Mouse (Mus musculus) bone marrow macrophage, adult 2 months (primary cell): ENCODE measurements around the gene Npy5r. TPM values are rescaled to one million over a fixed set of nuclear protein-coding genes. Genes with fewer than 3 reads are reported as not detected.

Experiments used
- H3K27ac ChIP-seq: 2 replicates; pipeline ENCODE4 v1.5.1; 2012; ENCODE audit warnings: low read depth, low read length; ENCODE audit not compliant: insufficient read depth
- H3K4me1 ChIP-seq: 2 replicates; pipeline ENCODE4 v1.6.1; 2012; ENCODE audit warnings: low read length; ENCODE audit not compliant: control insufficient read depth, insufficient read depth
- H3K4me3 ChIP-seq: 2 replicates; pipeline ENCODE4 v1.5.1; 2012; ENCODE audit warnings: mild to moderate bottlenecking, low read length, moderate library complexity; ENCODE audit not compliant: insufficient read depth
- CTCF ChIP-seq: IDR thresholded peaks from 2 replicates; pipeline ENCODE4 v1.5.1; 2012; ENCODE audit warnings: low read depth, mild to moderate bottlenecking, low read length, moderate library complexity
- POLR2A ChIP-seq: IDR thresholded peaks from 2 replicates; pipeline ENCODE4 v1.6.1; 2012; ENCODE audit warnings: mild to moderate bottlenecking, low read depth, low read length, borderline replicate concordance
- polyA plus RNA-seq: library from polyadenylated mRNA; stranded (reverse); fragments of >200 nt; gene quantifications from 2 replicates; pipeline ENCODE4 v1.2.4, GENCODE M21; 2012; ENCODE audit not compliant: missing spikeins, insufficient read depth, insufficient read length

Gene Npy5r
- not detected in 2 replicates for polyA plus RNA-seq

DNA sequence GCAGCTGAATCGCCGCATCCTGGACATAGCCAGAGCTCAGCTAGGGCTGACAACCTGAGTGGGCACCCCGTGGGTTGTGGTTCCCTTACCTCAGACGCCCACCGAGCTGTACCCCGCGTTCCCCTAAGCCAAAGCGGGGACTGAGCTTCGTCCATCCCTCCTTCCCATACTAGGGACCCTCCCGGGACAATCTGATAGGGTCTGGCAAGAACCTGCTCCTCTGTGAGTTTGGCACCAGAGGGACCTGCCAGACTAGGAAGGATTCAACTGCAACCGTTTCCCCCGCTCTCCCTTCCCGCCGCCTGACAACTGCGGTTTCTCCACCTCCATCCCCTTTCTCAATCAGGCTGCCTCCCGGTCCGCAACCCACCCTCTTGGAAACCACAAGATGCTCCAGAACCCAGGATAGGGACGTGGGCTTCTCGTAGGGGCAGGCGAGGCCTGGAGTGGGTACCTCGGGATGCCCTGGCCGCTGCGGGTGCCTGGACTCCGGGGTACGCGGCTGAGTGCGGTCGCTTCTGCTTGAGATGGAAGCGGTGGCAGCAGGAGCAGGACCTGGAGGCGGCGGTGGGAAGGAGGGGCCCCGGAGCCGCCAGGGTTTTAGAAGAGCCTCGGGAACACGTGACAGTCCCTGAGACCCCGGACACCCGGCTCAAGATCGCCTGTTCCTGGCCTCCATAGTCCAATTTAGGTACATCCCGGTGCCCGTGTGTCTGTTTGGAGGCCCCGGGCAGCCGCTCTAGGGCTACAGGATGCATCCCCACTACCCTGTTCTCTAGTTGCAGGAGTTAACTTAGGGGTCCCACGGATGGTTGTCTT, at the start of gene Npy5r:
Gene Npy5r (minus strand): TSS at position 618 of the 819 bp plus-strand sequence.
- TF ChIP-seq POLR2A (no peak), CTCF (no peak)
- Histone ChIP-seq H3K4me3 (no peak within 1 kb of the TSS), H3K4me1 (no peaks in the 10 kb centered on the region), H3K27ac (no peak within 1 kb of the TSS)

DNA sequence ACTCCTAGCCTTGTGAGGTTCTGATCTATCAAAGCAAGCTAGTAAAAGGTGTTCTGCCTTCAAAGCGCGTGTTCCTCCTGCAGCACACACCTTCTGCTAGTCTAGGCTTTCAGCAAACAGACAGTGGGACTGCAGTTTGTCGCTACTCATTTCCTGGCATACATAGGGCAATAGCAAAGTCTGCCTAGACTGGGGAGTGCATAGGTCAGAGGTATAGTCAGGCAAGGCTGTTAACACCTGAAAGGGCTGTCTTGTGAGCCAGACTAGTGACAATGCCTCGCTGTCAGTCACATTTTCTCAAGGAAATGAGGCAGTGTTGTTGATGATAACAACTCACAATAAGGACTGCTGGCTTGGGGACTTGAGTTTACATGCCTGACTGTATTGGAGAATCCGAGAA, 44.0 kb upstream of the Npy5r start:
- no peaks in the 10 kb centered on the region for H3K4me1 ChIP-seq
- TF ChIP-seq CTCF: no peak
- no peak for TF ChIP-seq POLR2A
- H3K27ac ChIP-seq: no peak overlapping the region
- no peak overlapping the region for H3K4me3 ChIP-seq

DNA sequence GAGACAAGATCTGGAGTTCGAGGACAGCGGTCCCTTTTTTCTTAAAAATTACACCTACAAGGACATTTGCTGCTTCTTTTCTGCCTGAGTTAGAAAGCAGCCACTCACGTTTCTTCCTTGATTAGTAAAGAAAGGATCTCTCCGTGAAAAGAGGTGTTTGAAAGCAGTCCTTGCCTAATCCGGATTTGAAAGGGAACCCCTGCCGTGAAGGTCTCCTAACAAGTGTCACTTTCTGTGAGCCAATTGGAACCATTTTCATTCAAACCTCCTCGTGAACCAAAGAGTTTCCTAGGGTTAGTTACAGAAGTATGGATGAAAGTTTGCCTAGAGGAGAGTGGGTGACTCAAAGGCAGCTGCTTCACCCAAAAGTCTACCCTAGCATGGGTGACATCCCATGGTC, 41.5 kb upstream of the Npy5r start:
- no peak for TF ChIP-seq CTCF
- no peak for TF ChIP-seq POLR2A
- no peak overlapping the region for H3K27ac ChIP-seq
- H3K4me1 ChIP-seq: no peaks in the 10 kb centered on the region
- H3K4me3 ChIP-seq: no peak overlapping the region

DNA sequence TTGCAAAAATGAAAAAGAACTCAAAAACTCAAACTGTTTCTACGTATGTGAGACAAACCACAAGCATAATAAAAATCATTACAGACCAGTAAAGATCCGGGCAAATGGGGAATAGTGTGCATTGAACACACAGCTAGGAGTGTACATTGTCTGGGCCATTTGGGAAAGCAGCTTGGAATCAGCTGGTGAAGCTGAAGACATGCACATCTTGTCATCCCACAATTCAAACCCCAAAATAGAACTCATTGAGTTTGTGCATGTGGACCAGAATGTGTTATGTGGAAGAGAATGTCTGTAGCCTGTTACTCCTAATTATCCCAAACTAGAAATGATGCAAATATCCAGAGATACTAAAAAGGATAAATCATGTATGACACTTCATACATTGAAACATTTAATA, 34.9 kb upstream of the Npy5r start:
- H3K4me1 ChIP-seq: no peaks in the 10 kb centered on the region
- H3K4me3 ChIP-seq: no peak overlapping the region
- no peak overlapping the region for H3K27ac ChIP-seq
- TF ChIP-seq POLR2A (no peak), CTCF (no peak)

DNA sequence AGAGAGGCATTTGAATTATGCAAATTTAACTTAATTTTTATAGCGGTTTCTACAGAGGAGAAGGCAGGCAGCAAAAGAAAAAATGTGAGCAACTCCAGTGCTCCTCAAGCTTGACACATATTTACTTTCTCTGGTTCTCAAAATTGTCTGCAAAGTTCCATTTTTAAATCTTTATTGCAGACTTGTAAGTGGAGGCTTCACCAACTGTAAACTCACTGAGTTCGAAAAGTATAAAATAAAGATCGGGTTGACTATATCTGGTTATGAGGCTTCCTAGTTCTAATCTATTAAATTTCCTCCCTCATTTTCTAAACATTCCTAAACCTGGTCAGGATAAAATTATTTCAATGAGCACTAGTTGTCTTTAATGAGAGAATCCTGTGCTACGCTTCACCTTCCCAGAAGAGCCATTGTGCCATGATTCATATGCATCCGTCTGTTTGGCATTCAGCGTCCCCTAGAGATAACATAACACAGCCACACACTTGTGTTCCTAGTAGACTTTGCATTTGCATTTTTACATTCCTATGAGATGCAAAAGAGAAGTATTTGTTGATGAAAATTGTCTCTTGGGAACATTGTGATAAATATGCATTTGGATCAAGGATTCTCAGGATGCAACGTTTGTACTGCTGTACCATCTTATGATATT, 26.5 kb upstream of the Npy5r start:
- TF ChIP-seq CTCF: no peak
- no peak for TF ChIP-seq POLR2A
- Histone ChIP-seq H3K27ac (no peak overlapping the region), H3K4me3 (no peak overlapping the region), H3K4me1 (no peaks in the 10 kb centered on the region)

DNA sequence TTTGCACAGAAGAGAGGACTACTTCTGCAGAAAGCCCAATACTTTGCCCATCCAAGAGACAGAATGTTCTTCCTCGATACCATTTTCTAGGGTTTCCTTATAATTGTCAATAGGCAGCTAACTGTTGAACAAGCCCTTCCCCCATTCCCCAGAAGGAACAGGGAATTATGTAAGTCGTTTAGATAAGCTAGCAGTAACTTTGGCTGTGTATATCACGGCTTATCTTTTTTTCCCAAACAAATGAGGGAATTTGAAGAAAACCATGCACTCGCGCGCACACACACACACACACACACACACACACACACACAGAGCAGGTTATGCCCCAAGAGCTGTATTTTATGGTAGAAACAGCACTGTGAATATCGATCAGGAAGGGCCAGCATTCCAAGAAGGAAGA, 10.9 kb upstream of the Npy5r start:
- H3K4me1 ChIP-seq: no peaks in the 10 kb centered on the region
- no peak overlapping the region for H3K27ac ChIP-seq
- H3K4me3 ChIP-seq: no peak overlapping the region
- TF ChIP-seq POLR2A: no peak
- no peak for TF ChIP-seq CTCF

DNA sequence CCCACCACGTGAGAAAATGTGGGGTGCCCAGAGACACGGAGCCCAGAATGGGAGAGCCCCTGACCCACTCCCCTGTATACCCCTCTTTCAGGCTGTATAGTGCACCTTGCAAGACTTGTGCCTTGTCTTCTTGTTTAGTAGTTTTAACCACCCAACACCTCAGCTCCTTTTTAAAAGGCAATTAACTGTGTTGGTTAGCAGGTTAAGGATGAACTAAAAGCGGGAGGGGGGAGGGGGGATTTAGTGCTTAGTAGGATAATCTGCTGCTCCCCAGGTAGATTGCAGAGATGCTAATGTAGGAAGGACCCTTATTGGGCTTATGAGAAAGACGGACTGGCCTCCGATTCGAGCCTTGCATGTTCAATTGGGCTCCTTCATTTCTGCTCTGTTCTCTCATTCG, 10.1 kb upstream of the Npy5r start:
- Histone ChIP-seq H3K4me1 (no peaks in the 10 kb centered on the region), H3K4me3 (no peak overlapping the region), H3K27ac (no peak overlapping the region)
- TF ChIP-seq CTCF: no peak
- TF ChIP-seq POLR2A: no peak

DNA sequence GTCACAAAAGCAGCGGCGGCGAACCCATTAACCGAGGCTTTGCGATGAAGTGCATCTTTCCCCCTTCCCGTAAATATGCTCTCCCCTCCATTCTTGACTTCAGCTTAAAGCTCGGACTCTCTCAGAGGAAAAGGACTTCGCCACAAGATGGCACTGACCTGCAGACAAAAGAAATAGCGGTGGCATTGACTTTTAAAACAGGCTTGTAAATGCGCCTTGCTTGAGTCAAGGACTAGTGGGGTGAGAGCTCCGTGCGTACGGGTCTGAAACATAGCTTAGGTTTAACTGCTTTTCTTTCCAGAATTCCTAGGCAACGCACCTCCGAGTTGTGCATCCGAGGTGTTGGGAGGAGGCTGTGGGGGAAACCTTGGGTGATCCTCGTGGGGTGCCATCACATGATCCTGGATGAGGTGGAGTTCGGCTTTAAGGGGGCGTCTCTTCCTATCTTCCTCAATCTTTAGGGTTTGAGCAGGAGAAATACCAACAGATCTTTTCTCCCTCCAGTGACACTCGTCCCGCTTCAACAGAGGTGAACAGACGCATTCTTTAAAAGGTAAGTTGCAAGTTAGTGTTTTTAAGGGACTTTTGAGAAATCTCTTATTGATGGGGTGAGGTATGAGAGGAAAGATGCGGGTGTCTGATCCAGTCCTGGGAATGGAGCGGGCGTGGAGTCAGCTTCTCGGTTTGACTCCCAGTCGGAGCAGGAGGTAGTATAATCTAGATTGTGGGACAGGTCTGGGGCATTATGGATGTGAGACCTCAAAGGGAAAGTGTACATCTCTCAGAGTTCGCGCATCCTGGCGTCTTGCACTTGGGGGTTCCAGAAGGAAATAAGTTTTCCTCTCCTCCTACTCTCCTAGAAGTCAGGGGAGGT, 9.3 kb upstream of the Npy5r start, which contains the start of gene Npy1r:
Gene Npy1r (plus strand): TSS at position 223 of the 874 bp plus-strand sequence.
- no peak within 1 kb of the TSS for H3K27ac ChIP-seq
- no peak for TF ChIP-seq POLR2A
- no peak for TF ChIP-seq CTCF
- no peaks in the 10 kb centered on the region for H3K4me1 ChIP-seq
- H3K4me3 ChIP-seq: no peak within 1 kb of the TSS

DNA sequence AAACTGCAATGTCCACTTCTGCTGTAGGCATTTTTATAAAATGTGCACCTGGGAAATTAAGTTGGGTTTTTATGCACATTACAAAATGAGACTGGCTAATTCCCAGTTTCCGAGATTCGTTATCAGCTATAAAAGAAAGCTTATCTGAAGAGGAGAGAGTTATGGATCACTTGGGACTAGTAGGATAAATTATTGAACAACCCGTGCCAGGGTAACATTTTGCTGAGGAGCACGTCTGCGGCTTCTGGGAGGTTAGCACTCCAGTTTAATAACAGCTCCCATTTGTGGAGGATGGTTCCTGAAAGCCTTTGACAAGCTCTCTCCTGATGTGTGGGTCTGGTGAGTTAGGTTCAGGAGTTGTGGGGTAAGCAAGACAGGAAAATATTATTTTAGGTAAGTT, 2.5 kb upstream of the Npy5r start:
- Histone ChIP-seq H3K4me3 (no peak overlapping the region), H3K27ac (no peak overlapping the region), H3K4me1 (no peaks in the 10 kb centered on the region)
- TF ChIP-seq CTCF: no peak
- no peak for TF ChIP-seq POLR2A
